Mouse (Mus musculus) limb, embryonic 12.5 days (tissue): Measurements from ENCODE around the gene Cfap73. TPM values are rescaled to one million over a fixed set of nuclear protein-coding genes. Genes with fewer than 3 reads are reported as not detected.
A peak's percentile ranks its signal among the peaks of the same experiment; 100 is the strongest.

Experiments used
- ATAC-seq: fragments of 200-750 bp; cut with Nextera tagmentation; 2 replicates; pipeline ENCODE4 v1.8.0; 2017; ENCODE audit warnings: low read depth, moderate TSS enrichment; ENCODE audit not compliant: insufficient number of reproducible peaks, insufficient read depth, low FRiP score, low TSS enrichment
- H3K27ac ChIP-seq: fragments of 300-500 bp; sonication (generic); 2 replicates; pipeline ENCODE4 v1.5.1; 2016; ENCODE audit warnings: mild to moderate bottlenecking, moderate library complexity
- H3K27me3 ChIP-seq: fragments of 300-500 bp; sonication (generic); 2 replicates; pipeline ENCODE4 v1.6.1; 2016; ENCODE audit warnings: mild to moderate bottlenecking, moderate library complexity
- H3K36me3 ChIP-seq: fragments of 300-500 bp; sonication (generic); 2 replicates; pipeline ENCODE4 v1.6.1; 2016; ENCODE audit warnings: mild to moderate bottlenecking, moderate library complexity
- H3K4me1 ChIP-seq: fragments of 300-500 bp; sonication (generic); replicated peaks from 2 replicates; pipeline ENCODE4 v1.6.1; 2016
- H3K4me2 ChIP-seq: fragments of 300-500 bp; sonication (generic); 2 replicates; pipeline ENCODE4 v1.6.1; 2016; ENCODE audit warnings: mild to moderate bottlenecking, moderate library complexity
- H3K4me3 ChIP-seq: fragments of 300-500 bp; sonication (generic); replicated peaks from 2 replicates; pipeline ENCODE4 v1.5.1; 2016; ENCODE audit warnings: mild to moderate bottlenecking
- H3K9ac ChIP-seq: fragments of 300-500 bp; sonication (generic); replicated peaks from 2 replicates; pipeline ENCODE4 v1.6.1; 2016; ENCODE audit warnings: mild to moderate bottlenecking, moderate library complexity
- H3K9me3 ChIP-seq: fragments of 300-500 bp; sonication (generic); 2 replicates; pipeline ENCODE4 v1.6.1; 2016; ENCODE audit warnings: mild to moderate bottlenecking, moderate library complexity
- WGBS: fragments of 180-500 bp; shearing (Covaris S2); methylation state at CpG from one replicate; pipeline ENCODE4 v1.1.7; 2016; 5-methylcytosine and 5-hydroxymethylcytosine counted together
- polyA plus RNA-seq: library from polyadenylated mRNA; unstranded; fragments of >200 nt; fragmentation: Nextera tagmentation; extraction: Ambion mirVana; gene quantifications from 2 replicates; pipeline ENCODE4 v1.2.1, GENCODE M21; 2016

The Cfap73 gene
- polyA plus RNA-seq = not detected in 2 replicates

DNA sequence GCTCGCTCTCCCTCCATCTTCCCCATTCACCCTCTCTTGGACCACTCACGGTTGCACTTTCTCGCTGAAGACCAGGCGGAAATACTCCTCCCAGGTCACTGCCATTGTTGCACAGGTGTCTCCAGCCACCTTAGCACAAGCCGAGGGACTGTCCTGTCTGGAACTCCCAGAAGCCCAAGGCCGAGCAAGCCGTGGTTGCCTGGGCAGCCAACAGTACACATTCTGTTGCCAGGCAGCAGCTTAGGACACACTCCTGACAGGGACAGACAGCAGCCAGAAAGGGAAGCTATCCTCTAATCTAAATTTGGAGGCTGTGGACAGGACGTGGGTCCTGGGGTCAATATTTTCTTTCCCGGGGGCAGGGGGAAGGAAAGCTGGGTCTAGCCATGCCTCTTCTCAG, at the start of gene Cfap73:
Gene Cfap73 (minus strand): TSS at position 105 of the 400 bp plus-strand sequence.
- Histone ChIP-seq H3K4me3 (no peak within 1 kb of the TSS), H3K4me2 (no peak within 1 kb of the TSS), H3K36me3 (no peaks in the 10 kb centered on the region), H3K9me3 (peaks cover 7% of the 10 kb centered on the region), H3K9ac (no peak within 1 kb of the TSS), H3K27me3 (peaks cover 50% of the 10 kb centered on the region), H3K27ac (no peak within 1 kb of the TSS), H3K4me1 (no peaks in the 10 kb centered on the region)
- WGBS = 68% methylated on average over 9 of the region's 9 CpGs
- no peak for ATAC-seq

DNA sequence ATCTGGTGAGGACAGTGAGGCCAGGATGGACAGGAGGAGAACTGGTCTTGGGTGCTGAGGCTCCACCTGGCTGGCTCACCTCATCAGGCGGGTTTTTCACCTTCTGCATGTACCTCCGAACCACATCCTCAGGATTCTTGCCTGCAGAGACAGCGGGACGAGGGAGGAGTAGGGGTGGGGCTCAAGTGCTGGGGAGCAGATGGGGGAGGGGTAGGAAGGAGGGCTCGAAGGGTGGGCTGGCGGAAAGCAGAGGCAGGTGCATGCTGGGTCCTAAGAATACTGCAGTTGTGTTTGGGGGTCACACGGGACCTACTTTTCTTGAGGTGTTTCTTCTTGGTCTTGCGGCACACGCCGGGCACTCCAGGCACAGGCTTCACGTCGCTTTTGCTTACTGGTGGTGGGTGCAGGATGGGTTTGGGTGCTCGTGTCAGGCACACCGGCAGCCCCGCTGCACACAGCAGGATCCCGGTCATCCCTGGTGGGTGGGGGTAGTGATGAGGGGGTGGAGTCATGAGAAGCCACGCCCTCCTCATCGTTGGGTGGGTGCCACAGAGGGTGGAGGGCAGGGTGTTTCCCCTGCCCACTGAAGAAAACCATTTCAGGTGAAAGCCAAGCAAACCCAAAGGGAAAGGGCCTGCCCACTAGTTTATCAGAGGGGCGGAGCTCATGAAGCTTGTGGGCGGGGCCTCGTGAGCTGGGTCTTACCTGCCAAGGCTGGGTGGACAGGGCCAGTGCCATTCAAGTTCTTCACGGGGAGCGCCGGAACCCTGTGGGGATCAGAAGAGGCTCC, 49.1 kb upstream of the Cfap73 start:
- Histone ChIP-seq H3K9ac (no peak overlapping the region), H3K27ac (no peak overlapping the region), H3K4me2 (peak overlapping the region; percentile 31), H3K4me3 (no peak overlapping the region), H3K36me3 (no peaks in the 10 kb centered on the region), H3K9me3 (no peaks in the 10 kb centered on the region), H3K27me3 (peaks cover 65% of the 10 kb centered on the region), H3K4me1 (peaks cover 26% of the 10 kb centered on the region)
- ATAC-seq = no peak
- WGBS = 9% methylated on average over 24 of the region's 24 CpGs

DNA sequence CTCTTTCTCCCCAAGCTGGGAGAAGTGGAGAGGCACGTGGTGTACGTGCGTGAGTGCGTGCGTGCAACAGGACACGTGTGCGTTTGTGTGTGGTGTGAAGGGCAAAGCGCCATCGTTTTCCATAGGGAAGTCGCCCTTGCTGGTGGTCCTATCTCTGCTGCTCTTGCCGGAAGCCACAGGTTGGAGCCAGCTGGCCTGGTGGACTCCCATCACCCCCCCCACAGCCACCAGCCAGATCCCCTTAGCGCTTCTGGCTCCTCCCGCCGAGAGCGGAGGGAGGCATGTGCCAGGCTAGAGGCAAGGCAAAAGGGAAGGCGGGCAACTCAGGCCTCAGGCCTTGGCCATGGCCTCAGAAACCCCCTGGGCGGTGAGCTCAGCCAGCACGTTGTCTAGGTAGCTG, 46.9 kb upstream of the Cfap73 start:
- no peak overlapping the region for H3K27ac ChIP-seq
- no peak overlapping the region for H3K9ac ChIP-seq
- H3K4me3 ChIP-seq = no peak overlapping the region
- no peak for ATAC-seq
- H3K4me2 ChIP-seq = peak overlapping the region; percentile 77; the same call in 1 of the 2 replicates
- no peaks in the 10 kb centered on the region for H3K36me3 ChIP-seq
- H3K4me1 ChIP-seq = peaks cover 26% of the 10 kb centered on the region
- peaks cover 59% of the 10 kb centered on the region for H3K27me3 ChIP-seq
- WGBS = 86% methylated on average over 18 of the region's 18 CpGs
- no peaks in the 10 kb centered on the region for H3K9me3 ChIP-seq

DNA sequence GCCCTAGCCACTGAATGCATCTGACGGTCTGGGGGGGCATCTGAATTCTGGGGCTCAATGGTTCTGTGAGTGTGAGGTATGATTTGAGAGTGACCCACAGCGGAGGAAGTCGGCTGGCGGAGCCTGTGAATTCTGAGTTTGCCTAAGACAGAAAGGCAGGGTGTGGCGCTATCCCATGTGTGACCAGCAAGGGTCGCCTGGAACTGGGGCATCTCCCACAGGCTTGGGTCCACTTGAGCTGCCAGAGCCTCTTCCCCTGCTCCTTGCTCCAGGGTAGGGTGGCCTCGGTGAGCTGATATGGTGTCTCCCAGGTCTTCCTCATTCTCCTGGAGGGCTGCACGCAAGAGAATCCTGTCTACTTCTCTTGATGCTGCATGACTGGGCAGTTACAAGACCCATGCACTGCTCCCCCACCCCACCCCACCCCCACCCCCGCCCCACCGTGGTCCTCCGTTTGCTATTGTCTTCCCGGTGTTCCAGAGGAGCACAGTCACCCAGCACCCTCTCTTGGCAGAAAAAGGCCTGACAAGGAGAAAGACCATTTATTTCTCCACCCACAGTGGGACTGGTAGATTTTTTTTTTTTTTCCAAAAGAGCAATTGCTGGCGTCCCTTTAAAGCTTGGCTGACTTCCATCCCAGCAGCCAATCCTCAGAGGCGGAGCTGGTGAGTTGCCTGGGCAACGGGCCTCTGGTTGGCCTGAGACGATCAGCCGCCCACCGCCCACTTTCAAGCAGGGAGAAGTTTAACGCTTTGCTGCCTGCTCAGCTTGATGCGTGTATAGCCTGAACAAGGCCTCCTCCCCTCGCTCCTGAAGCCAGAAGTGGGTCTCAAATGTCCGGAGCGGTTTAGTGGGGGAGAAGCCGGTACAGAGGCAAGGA, 45.9 kb upstream of the Cfap73 start:
- Histone ChIP-seq H3K9ac (peak overlapping the region; percentile 52), H3K27me3 (peaks cover 49% of the 10 kb centered on the region), H3K4me2 (peak overlapping the region; percentile 77), H3K36me3 (no peaks in the 10 kb centered on the region), H3K4me3 (peak overlapping the region; percentile 41), H3K4me1 (peaks cover 27% of the 10 kb centered on the region), H3K9me3 (no peaks in the 10 kb centered on the region), H3K27ac (peak overlapping the region; percentile 72)
- peak; percentile 61 for ATAC-seq
- WGBS = 2% methylated on average over 24 of the region's 24 CpGs

DNA sequence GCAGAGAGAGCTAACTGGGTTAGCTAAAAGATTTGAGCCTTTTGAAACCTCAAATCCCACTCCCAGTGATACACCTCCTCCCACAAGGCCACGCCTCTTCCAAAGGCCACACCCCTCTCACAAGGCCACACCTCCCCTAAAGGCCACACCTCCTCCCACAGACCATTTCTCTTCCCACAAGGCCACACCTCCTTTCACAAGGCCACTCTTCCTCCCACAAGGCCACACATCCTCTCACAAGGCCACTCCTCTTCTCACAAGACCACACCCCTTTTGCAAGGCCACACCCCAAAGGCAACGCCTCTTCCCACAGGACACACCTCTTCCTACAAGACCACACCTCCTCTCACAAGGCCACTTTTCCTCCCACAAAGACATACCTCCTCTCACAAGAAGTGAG, 43.5 kb upstream of the Cfap73 start:
- H3K4me3 ChIP-seq = no peak overlapping the region
- no peak for ATAC-seq

DNA sequence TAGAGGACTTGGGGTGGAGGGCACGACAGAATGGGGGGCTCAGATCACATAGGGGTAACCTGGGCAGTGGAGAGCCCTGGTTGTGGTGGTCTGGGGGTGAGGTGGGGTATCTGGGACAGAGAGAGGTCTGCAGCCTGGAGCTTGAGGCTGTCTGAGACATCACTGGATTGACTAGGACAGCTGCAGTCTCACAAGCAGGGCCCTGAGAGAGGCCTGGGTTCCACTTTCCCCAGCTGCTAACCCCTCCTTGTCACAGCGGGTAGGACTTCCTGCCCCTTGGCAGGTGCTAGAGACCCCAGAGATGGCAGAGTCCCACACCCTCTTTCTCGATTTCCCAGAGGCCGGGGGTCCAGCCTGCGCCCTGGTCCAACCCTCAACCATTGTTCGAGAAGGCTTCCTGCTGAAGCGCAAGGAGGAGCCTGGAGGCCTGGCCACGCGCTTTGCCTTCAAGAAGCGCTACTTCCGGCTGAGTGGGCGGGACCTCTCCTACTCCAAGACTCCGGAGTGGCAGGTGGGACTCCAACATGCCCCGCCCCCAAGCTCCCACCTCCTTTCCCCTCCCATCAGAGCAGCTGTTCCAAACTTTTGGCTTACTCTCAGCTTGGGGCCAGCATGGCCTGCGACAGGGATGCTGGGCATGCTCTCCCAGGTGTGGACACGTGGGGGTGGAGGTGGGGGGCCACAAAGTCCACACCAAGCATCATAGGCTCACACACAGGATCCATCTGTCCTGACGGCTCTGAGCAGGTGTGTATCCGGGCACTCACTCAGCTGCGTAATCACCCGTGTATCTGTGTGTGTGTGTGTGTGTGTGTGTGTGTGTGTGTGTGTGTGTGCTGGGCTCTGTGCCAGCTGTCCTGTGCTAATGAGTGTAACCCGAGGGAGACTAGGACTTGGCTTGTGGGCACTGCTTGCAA, 40.5 kb upstream of the Cfap73 start:
- no peaks in the 10 kb centered on the region for H3K9me3 ChIP-seq
- peak; percentile 35; the same call in 1 of the 2 replicates for ATAC-seq
- no peaks in the 10 kb centered on the region for H3K36me3 ChIP-seq
- 0 out of 2 replicates have a peak, but pooled peaks cover 6% of the 10 kb centered on the region for H3K4me1 ChIP-seq
- 33% methylated on average over 21 of the region's 21 CpGs for WGBS
- H3K4me3 ChIP-seq = no peak overlapping the region
- no peak overlapping the region for H3K9ac ChIP-seq
- H3K27ac ChIP-seq = no peak overlapping the region
- no peak overlapping the region for H3K4me2 ChIP-seq
- peaks cover 19% of the 10 kb centered on the region; the same call in 1 of the 2 replicates for H3K27me3 ChIP-seq

More for the DNA sequence above, 43.5 kb upstream of the Cfap73 start:
- H3K9me3 ChIP-seq = no peaks in the 10 kb centered on the region
- WGBS = 29% methylated on average over 2 of the region's 2 CpGs
- H3K4me2 ChIP-seq = no peak overlapping the region
- no peak overlapping the region for H3K27ac ChIP-seq
- no peaks in the 10 kb centered on the region for H3K36me3 ChIP-seq
- peaks cover 21% of the 10 kb centered on the region for H3K4me1 ChIP-seq
- no peak overlapping the region for H3K9ac ChIP-seq
- peaks cover 36% of the 10 kb centered on the region for H3K27me3 ChIP-seq

DNA sequence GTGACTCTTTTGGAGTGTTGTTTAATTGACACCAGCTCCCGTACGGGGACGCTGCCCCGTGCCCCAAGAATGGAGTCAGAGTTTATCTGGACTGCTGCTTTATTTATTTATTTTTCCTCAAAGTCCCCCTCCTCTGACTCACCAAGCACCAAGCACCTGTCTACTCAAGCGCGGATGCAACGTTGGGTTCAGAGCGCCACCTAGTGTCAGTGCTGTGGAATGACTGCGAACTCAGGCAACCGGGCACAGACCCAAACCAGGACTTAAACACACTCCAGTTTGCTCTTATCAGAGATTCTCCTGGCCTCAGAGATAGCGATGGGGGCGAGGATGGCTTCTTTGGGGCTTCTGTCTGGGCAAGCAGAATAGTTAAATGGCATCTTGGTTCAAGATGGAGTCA, 39.6 kb upstream of the Cfap73 start:
- Histone ChIP-seq H3K36me3 (no peaks in the 10 kb centered on the region), H3K9ac (no peak overlapping the region), H3K4me1 (0 out of 2 replicates have a peak, but pooled peaks cover 3% of the 10 kb centered on the region), H3K4me2 (no peak overlapping the region), H3K27ac (no peak overlapping the region), H3K9me3 (no peaks in the 10 kb centered on the region), H3K4me3 (no peak overlapping the region), H3K27me3 (peaks cover 14% of the 10 kb centered on the region; the same call in 1 of the 2 replicates)
- WGBS = 6% methylated on average over 12 of the region's 12 CpGs
- no peak for ATAC-seq

DNA sequence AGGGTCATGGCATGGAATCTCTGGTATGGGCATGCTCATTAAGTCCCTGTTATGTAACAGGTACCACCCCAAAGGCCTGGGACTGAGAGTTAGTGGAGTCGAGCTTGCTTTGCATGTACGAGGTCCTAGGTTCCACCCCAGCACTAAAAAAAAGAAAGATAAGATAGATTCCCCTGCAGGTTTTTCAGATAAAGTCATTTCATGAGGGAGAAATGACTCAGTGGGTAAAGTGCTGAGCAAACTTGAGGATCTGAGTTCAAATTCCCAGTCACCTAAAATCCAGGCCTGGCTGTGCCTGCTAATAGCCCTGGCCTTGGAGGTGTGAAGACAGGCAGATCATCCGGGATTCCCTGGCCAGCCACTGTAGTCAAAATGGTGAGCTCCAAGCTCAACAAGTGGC, 37.8 kb upstream of the Cfap73 start:
- peaks cover 27% of the 10 kb centered on the region for H3K27me3 ChIP-seq
- no peaks in the 10 kb centered on the region for H3K9me3 ChIP-seq
- no peak overlapping the region for H3K9ac ChIP-seq
- no peak overlapping the region for H3K4me3 ChIP-seq
- H3K36me3 ChIP-seq = no peaks in the 10 kb centered on the region
- H3K27ac ChIP-seq = no peak overlapping the region
- no peak overlapping the region for H3K4me2 ChIP-seq
- 70% methylated on average over 3 of the region's 3 CpGs for WGBS
- 0 out of 2 replicates have a peak, but pooled peaks cover 3% of the 10 kb centered on the region for H3K4me1 ChIP-seq
- no peak for ATAC-seq

DNA sequence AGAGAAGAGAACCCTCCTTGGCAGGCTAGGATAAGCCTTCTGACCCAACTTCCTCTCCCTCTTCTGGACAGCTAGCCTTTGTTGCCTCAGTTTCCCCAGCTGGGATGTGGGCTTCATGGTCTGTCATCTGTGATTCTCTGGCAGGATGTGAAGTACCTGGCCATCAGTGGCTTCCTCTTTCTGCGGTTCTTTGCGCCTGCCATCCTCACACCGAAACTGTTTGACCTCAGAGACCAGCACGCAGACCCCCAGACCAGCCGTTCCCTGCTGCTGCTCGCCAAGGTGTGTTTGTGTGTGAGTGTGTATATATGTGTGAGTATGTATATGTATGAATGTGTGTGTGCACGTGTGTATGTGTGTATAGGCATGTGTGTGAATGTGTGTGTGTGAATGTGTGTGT, 36.1 kb upstream of the Cfap73 start:
- H3K36me3 ChIP-seq = no peaks in the 10 kb centered on the region
- H3K4me1 ChIP-seq = 0 out of 2 replicates have a peak, but pooled peaks cover 3% of the 10 kb centered on the region
- no peak overlapping the region for H3K4me2 ChIP-seq
- H3K4me3 ChIP-seq = no peak overlapping the region
- H3K27ac ChIP-seq = no peak overlapping the region
- WGBS = 85% methylated on average over 7 of the region's 7 CpGs
- no peak for ATAC-seq
- H3K9ac ChIP-seq = no peak overlapping the region
- no peaks in the 10 kb centered on the region for H3K9me3 ChIP-seq
- H3K27me3 ChIP-seq = peaks cover 39% of the 10 kb centered on the region

DNA sequence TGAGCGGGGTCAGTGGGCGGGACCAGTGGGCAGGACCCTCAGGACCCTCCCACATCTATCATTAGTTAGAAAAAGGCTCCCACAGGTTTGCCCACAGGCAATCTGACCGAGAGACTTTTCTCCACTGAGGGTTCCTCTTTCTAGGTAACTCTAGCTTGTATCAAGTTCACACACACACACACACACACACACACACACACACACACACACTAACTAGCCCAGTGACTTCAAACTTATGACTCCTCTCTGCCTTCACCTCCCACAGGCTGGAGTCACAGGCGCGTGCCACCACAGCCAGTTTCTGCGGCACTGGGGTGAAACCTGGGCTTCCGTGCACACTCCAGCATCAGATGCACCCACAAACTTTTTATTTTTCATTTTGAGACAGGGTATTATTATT, 34.7 kb upstream of the Cfap73 start:
- Histone ChIP-seq H3K27me3 (peaks cover 37% of the 10 kb centered on the region), H3K36me3 (no peaks in the 10 kb centered on the region), H3K9ac (no peak overlapping the region), H3K27ac (no peak overlapping the region), H3K9me3 (no peaks in the 10 kb centered on the region), H3K4me2 (no peak overlapping the region), H3K4me1 (no peaks in the 10 kb centered on the region), H3K4me3 (no peak overlapping the region)
- WGBS = 68% methylated on average over 7 of the region's 7 CpGs
- no peak for ATAC-seq
